Mouse (Mus musculus) gastrocnemius, postnatal 10 days (tissue): Measurements from ENCODE around the gene Gnaq. TPM values are rescaled to one million over a fixed set of nuclear protein-coding genes. Genes with fewer than 3 reads are reported as not detected.

Experiments used
- DNase-seq: peaks from one replicate; pipeline ENCODE4 v3.0.0; 2021; ENCODE audit warnings: mixed read lengths
- total RNA-seq, 2 experiments: library from RNA; stranded (reverse); gene quantifications; 2 replicates each; pipeline ENCODE4 v1.2.3; 2021

The Gnaq gene
- total RNA-seq, 2 experiments from 2014 or later = 23.7 to 29.4 TPM

GRCm38 (mm10) chr19:16372752-16373486 is 240.3 kb downstream of the Gnaq start:
- no peak for DNase-seq

GRCm38 (mm10) chr19:16375881-16376280 is 243.2 kb downstream of the Gnaq start:
- DNase-seq = no peak

DNA sequence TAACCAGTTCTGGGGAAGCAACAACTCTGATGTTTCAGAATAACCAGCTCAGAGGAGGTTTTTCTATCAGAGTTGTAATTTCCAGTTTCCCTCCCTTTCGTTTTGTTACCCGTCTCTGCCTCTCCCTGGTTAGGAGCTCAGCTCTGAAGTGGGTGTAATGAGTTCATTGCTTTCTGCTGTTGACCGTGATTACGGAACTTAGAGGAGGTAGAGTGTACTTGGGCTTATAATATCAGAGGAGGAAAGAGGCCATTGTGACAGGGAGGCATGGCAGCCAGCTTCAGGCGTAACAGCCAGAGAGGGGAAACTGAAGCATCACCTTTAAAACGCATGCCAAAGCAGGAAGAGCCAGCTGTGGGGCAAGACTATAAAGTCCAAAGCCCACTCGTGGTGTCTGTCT is 245.9 kb downstream of the Gnaq start:
- DNase-seq = no peak

DNA sequence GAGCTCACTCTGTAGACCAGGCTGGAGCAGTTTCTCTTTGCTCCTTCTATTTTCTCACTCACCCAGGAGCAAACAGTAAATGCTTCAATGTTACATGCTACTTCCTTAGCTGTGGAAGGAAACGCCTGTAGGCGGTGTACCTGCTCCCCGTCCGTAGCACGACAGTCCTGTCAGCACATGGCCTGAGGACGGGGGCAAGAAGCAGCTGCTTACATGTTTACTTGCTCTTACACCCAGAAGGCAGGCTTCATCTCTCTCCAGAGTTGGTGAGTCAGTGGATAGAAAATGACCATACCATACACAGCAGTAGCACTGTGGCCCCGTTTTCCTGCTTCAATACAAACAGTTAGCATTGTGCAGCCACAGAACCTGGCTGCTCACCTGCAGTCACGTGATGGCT is 247.1 kb downstream of the Gnaq start:
- no peak for DNase-seq

- DNase-seq = no peak
Measured at GRCm38 (mm10) chr19:16382392-16382791, 249.8 kb downstream of the Gnaq start.

- DNase-seq = no peak
Measured at GRCm38 (mm10) chr19:16383127-16383526, 250.5 kb downstream of the Gnaq start.

DNA sequence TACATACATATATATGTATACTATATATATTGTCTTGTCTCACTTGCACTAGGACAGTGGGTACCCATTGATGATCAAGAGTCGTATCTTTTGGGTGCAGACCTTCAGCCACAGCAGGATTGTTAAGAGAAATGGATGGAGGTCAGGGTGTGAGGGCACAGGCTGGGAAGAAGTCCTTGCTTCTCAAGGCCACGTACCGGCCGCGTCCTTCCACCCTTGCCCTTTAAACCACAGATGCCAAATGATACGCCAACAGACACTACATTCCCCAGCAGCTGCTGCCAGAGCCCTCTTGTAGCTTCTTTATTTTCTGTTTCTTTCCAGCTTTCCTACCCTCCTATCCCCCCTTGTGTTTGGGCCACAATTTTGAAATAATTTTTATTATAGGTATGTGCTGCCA is 251.5 kb downstream of the Gnaq start:
- no peak for DNase-seq

DNA sequence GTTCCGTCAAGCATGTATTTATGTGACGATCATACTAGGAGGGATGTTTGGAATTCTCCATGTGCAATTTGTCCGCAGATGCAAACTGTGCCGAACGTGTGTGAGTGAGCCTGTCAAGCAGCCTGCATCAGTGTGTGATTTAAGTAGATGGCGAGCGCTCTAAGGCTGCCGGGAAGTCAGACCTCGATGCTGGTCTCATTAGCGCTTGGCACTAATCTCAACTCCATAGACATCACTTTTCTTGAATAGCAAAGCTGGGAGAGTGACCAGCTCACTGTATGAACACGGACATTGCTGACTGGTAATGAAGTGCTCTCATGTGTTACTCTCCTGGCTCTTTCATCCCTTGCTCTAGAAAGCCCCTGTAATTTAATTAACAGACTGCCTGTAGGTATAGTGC is 252.3 kb downstream of the Gnaq start:
- no peak for DNase-seq

- no peak for DNase-seq
Measured at GRCm38 (mm10) chr19:16386514-16386913, 253.9 kb downstream of the Gnaq start.

DNA sequence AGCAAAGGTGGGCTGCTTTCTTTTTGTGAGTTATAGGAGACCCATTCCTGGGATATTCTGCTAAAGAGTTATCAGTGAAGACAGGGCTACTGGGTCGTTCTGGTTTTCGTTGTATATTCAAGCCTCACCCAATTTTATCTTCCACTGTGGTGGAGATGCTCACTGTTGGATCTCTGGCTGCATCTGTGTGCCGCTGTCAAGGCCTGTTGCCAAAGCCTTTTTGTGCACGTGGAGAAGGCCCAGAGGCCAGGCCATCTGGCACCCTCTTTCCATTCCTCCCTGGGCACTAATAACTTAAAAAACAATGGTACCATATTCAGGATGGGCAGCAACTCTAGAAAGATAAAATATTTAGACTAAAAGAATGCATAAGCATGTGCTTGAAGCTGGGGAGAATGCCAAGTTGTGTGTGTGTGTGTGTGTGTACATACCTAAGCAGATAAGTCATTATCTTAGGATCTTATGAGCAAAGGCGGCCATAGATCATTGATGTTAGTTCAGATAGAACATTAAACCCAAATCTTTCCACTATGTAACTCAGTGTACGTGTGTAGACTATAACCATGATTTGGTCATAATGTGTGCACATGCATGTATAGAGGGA is 257.7 kb downstream of the Gnaq start:
- no peak for DNase-seq

GRCm38 (mm10) chr19:16394381-16394780 is 261.8 kb downstream of the Gnaq start:
- no peak for DNase-seq

DNA sequence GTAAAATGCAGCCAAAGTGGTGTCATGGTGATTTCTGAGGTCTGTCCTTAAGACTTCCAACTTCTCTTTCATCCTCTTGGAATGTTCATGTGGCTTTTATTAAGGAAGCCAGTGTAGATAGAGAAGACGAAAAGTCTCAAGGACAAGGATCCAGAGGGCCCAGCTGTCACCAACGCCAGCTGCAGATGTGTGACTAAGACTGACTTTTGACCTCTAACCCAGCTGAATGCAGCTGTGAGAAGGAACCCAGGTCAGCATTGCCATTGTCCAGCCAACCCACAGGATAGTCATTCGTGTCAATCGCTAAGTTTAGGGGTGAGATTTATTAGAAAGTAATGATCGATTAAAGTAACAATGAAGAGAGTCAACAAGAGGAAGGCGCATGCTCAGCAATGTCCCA is 270.5 kb downstream of the Gnaq start:
- DNase-seq = no peak

- no peak for DNase-seq
Measured at GRCm38 (mm10) chr19:16407727-16408126, 275.1 kb downstream of the Gnaq start.

GRCm38 (mm10) chr19:16411302-16411701 is 278.7 kb downstream of the Gnaq start:
- no peak for DNase-seq

- DNase-seq = no peak
Measured at GRCm38 (mm10) chr19:16418086-16418663, 285.5 kb downstream of the Gnaq start.

DNA sequence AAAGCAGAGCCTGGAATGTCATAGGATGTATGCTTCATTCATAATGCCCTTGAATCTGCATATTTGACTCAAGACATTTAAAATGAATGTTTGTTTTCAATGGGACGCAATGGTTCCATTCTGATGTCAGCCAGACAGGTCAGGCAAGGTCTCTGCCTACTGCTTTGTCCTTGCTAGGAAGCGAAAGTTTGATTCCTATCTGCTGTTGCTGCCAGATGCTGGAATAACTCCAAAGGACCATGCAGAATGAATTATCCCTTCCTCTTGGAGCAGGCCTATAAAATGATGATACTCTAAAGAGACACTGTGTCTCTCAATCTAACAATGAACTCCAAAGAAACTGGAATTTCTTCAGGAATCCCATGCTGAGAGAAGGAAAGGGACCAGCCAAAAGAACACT is 293.0 kb downstream of the Gnaq start:
- no peak for DNase-seq

DNA sequence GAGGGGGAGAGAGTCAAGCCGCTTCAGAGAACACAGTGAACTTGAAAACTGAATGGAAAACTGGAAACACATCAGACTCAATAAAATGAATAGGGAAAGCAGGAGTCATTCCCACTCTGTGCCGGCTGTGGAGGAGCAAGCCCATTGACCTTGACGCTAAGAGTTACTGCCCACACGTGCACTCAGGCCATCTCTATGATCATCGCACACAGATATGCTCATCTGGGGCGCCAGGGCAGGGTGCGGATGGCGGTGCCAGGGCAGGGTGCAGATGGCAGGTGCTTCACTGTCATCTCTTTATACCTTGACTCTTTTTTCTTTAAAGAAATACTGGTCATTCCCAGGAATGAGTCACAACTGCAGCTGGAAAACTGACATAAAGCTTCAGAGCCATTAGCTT is 298.7 kb downstream of the Gnaq start:
- no peak for DNase-seq

GRCm38 (mm10) chr19:16434879-16435278 is 302.2 kb downstream of the Gnaq start:
- DNase-seq = no peak

GRCm38 (mm10) chr19:16435531-16436231 is 303.1 kb downstream of the Gnaq start, which contains the start of gene Gna14:
TSS of gene Gna14 (plus strand) at chr19:16435762.
- DNase-seq = peak; percentile 63

GRCm38 (mm10) chr19:16436335-16437169 is 303.9 kb downstream of the Gnaq start:
- peak; percentile 29 for DNase-seq
